Mouse (Mus musculus) activated CD4-positive, CD25-positive, alpha-beta regulatory T cell, adult 9 weeks (primary cell): Measurements from ENCODE around the gene Gm21725. TPM values are rescaled to one million over a fixed set of nuclear protein-coding genes. Genes with fewer than 3 reads are reported as not detected.

Experiments used
- polyA plus RNA-seq: library from polyadenylated mRNA; unstranded; fragments of 100-300 nt; shearing (Covaris generic); gene quantifications from one replicate; pipeline ENCODE4 v1.2.1, GENCODE M21; 2017

The Gm21725 gene
- polyA plus RNA-seq: not detected

GRCm38 (mm10) chrY:13348963-13349362, at the start of gene Gm21725:
Gm21725 (minus strand) TSS chrY:13349063.

Other genes with a start within 250 kb of the Gm21725 start
- gene Gm21891, start 215.6 kb downstream of the Gm21725 start, polyA plus RNA-seq: not detected
- not detected for gene Gm21425, start 187.1 kb downstream of the Gm21725 start, polyA plus RNA-seq
- gene Gm21828, start 125.1 kb downstream of the Gm21725 start, polyA plus RNA-seq: not detected
- not detected for gene Gm21440, start 96.7 kb downstream of the Gm21725 start, polyA plus RNA-seq
- gene Gm21454, start 96.6 kb downstream of the Gm21725 start, polyA plus RNA-seq: not detected
- not detected for gene Gm21866, start 116.5 kb upstream of the Gm21725 start, polyA plus RNA-seq
- gene Gm20773, start 145.0 kb upstream of the Gm21725 start, polyA plus RNA-seq: not detected